Mouse (Mus musculus) kidney, postnatal 10 days (tissue): ENCODE results near the gene Lrrtm4.

Experiments
- DNase-seq: peaks from one replicate; pipeline ENCODE4 v3.0.0; 2021; ENCODE audit warnings: mixed read lengths

Lrrtm4 gene

DNA sequence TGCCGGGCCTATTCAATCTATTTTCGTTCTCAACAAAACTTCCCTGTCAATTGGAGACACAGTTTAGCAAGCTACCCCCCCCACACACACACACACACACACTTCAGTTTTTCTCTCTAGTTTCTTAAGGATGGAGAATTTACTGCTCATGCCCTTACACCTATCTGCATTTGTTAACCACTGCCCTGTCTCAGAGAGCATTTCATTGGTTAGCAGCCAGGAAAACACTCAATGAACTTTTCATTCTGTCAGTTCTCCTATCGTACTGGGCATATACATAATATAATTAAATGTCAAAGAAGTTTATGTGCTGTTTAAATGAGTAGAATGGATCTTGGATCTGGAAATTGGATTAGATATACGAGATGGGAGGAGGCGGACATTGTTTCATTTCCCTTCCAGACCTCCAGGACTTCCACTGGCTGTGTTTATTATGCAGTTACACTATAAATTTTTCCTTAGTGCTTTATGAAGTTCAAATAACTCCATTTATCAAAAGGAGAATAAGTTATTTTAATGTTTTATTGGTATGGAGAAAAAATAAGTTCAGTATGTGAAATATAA lies 742.0 kb downstream of the Lrrtm4 start:
- DNase-seq: no peak

DNA sequence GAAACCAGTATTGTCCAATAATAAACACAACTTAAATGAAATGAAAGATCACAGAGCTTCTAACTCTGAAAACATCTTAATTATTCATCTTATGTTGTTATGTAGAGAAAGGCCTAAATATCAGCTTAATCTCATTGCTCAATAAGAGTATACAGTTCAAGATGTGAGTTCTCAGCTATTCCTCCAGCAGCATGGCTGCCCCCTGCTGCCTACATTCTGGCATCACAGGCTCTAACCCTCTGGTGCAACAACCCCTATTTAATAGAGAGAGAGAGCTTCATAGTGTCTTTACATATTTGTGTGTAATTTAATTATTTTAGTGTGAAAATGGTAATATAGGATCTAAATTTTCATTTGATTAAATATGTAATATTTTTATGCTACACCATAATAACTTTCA lies 767.6 kb downstream of the Lrrtm4 start:
- DNase-seq: peak; percentile 27

DNA sequence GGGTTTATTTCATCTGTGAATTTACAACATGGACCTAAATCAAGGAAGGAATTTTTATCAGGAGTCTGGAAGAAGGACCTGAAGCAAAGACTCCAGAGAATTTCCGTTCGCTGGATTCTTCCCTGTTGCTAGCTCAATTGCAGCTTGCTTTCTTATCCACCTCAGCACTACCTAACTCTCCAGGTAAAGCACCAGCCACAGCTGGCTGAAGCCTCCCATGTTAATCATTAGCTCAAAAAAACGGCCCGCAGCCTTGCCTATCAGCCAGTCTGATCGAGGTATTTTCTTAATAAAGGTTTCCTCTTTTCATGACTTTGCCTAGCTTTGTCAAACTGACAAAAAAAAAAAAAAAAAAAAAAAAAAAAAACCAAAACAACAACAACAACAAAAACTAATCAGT lies 805.1 kb downstream of the Lrrtm4 start:
- peak; percentile 25 for DNase-seq

DNA sequence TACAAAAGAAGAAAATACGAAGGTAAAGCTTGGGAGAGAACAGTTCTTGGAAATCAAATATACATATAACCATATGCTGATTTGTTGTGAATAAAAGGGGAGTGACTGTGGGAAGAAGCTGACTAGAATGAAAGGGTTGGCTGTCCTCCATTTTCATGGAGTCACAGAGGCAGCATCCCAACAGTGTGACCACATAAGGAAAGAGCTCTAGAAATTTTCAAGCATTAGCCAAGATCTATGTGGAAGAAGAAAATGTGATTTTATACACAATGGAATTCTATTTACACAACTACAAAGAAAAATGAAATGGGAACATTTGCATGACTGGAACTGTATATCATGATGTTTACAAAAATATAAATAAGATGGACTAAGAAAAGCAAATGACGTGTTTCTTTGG lies 821.1 kb downstream of the Lrrtm4 start:
- no peak for DNase-seq

DNA sequence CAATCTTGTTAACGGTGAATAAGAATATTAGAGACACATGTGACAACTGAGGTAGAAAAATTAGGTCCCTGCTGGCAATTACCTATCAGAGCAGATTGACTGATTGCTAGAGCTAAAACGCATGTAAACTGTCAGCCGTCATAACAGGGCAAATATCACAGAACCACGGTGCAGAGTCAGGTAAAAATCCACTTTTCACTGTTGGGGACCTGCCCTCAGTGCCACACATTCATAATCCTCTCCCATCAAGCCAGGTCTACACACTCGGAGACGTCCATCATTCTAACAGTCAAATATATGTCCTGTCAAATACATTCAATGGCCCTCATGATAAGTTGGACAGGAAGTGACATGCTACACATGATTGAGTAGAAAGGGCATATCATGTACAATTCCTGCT lies 826.6 kb downstream of the Lrrtm4 start:
- no peak for DNase-seq

DNA sequence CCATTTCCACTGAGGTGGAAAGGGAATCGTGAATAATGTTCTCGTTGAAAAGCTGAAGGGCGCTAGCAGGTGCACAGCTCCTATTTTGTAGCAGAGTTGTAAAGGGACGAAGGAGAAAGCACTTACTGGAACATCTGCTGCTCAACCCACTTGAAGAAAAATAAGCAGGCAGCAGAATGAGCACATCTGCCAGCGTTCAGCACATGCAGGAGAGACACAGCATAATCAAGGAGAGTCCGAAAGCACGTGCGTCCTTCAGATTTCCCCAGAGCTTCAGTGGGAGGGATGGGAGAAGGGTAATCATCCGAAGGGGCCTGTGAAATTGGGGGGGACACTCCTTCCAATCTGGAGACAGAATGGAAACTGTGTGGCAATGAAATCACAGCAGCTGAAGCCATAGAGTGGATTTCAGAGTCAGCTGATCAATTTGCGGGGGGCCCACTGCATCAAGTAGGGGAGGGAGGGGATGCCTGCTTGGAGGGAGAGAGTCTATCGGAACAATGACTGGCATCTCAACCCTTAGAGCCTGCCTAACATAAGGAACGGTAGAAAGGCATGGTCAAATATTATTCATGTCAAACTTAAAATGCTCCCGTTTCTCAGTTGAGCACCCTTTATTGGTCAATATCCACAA lies 838.4 kb downstream of the Lrrtm4 start:
- no peak for DNase-seq
